Mouse (Mus musculus): ENCODE data around the gene Nav1. TPM values are rescaled to one million over a fixed set of nuclear protein-coding genes. Genes with fewer than 3 reads are reported as not detected.

Gene Nav1
- polyA plus RNA-seq, 1 experiment from 2014 or later: 23.7 TPM

GRCm38 (mm10) chr1:135605530-135605929 lies 1.6 kb downstream of the Nav1 start:
- Histone ChIP-seq H3K4me2 (replicated peaks; ENCODE audit: low read depth, low read length) (no peak overlapping the region), H3K4me1 (ENCODE audit: control insufficient read depth, insufficient read depth, low read length) (no peaks in the 10 kb centered on the region), H3K27me3 (ENCODE audit: control insufficient read depth, insufficient read depth, low read length) (no peaks in the 10 kb centered on the region), H3K27ac (ENCODE audit: low read depth, low read length) (no peak overlapping the region), H3K4me3 (ENCODE audit: low read length) (no peak overlapping the region), H3K9me3 (ENCODE audit: control insufficient read depth, low read length) (no peaks in the 10 kb centered on the region), H3K9ac (ENCODE audit: low read depth, low read length) (no peak overlapping the region), H3K36me3 (ENCODE audit: control insufficient read depth, insufficient read depth, low read length) (no peaks in the 10 kb centered on the region; the same call in 1 of the 2 replicates)
- 75% methylated on average over 5 of the region's 5 CpGs for WGBS
- no peak for ATAC-seq (ENCODE audit: low FRiP score, low TSS enrichment)

- H3K4me1 ChIP-seq (ENCODE audit: control insufficient read depth, insufficient read depth, low read length): no peaks in the 10 kb centered on the region
- no peaks in the 10 kb centered on the region; the same call in 1 of the 2 replicates for H3K36me3 ChIP-seq (ENCODE audit: control insufficient read depth, insufficient read depth, low read length)
- no peak overlapping the region for H3K4me3 ChIP-seq (ENCODE audit: low read length)
- H3K27ac ChIP-seq (ENCODE audit: low read depth, low read length): no peak overlapping the region
- ATAC-seq (ENCODE audit: low FRiP score, low TSS enrichment): no peak
- no peak overlapping the region for H3K4me2 ChIP-seq (replicated peaks; ENCODE audit: low read depth, low read length)
- H3K9me3 ChIP-seq (ENCODE audit: control insufficient read depth, low read length): no peaks in the 10 kb centered on the region
- WGBS: 78% methylated on average over 7 of the region's 7 CpGs
- no peak overlapping the region for H3K9ac ChIP-seq (ENCODE audit: low read depth, low read length)
- no peaks in the 10 kb centered on the region for H3K27me3 ChIP-seq (ENCODE audit: control insufficient read depth, insufficient read depth, low read length)
Measured at GRCm38 (mm10) chr1:135604361-135605052, 2.6 kb downstream of the Nav1 start.

GRCm38 (mm10) chr1:135603121-135603870 lies 3.8 kb downstream of the Nav1 start:
- H3K27ac ChIP-seq (ENCODE audit: low read depth, low read length): no peak overlapping the region

GRCm38 (mm10) chr1:135600023-135601005 lies 6.8 kb downstream of the Nav1 start:
- H3K27me3 ChIP-seq (ENCODE audit: control insufficient read depth, insufficient read depth, low read length): no peaks in the 10 kb centered on the region

More at GRCm38 (mm10) chr1:135603121-135603870, 3.8 kb downstream of the Nav1 start:
- 35% methylated on average over 11 of the region's 11 CpGs for WGBS
- Histone ChIP-seq H3K9me3 (ENCODE audit: control insufficient read depth, low read length) (no peaks in the 10 kb centered on the region), H3K4me3 (ENCODE audit: low read length) (no peak overlapping the region), H3K9ac (ENCODE audit: low read depth, low read length) (no peak overlapping the region), H3K4me1 (ENCODE audit: control insufficient read depth, insufficient read depth, low read length) (no peaks in the 10 kb centered on the region), H3K36me3 (ENCODE audit: control insufficient read depth, insufficient read depth, low read length) (no peaks in the 10 kb centered on the region; the same call in 1 of the 2 replicates), H3K27me3 (ENCODE audit: control insufficient read depth, insufficient read depth, low read length) (no peaks in the 10 kb centered on the region), H3K4me2 (replicated peaks; ENCODE audit: low read depth, low read length) (no peak overlapping the region)
- no peak for ATAC-seq (ENCODE audit: low FRiP score, low TSS enrichment)

GRCm38 (mm10) chr1:135598251-135598879 lies 8.7 kb downstream of the Nav1 start:
- H3K27ac ChIP-seq (ENCODE audit: low read depth, low read length): no peak overlapping the region
- no peaks in the 10 kb centered on the region for H3K27me3 ChIP-seq (ENCODE audit: control insufficient read depth, insufficient read depth, low read length)
- H3K4me2 ChIP-seq (replicated peaks; ENCODE audit: low read depth, low read length): no peak overlapping the region
- H3K9ac ChIP-seq (ENCODE audit: low read depth, low read length): no peak overlapping the region
- no peaks in the 10 kb centered on the region for H3K9me3 ChIP-seq (ENCODE audit: control insufficient read depth, low read length)
- no peak for ATAC-seq (ENCODE audit: low FRiP score, low TSS enrichment)
- H3K4me1 ChIP-seq (ENCODE audit: control insufficient read depth, insufficient read depth, low read length): no peaks in the 10 kb centered on the region
- H3K4me3 ChIP-seq (ENCODE audit: low read length): no peak overlapping the region
- WGBS: 80% methylated on average over 8 of the region's 8 CpGs
- H3K36me3 ChIP-seq (ENCODE audit: control insufficient read depth, insufficient read depth, low read length): no peaks in the 10 kb centered on the region; the same call in 1 of the 2 replicates

More at GRCm38 (mm10) chr1:135600023-135601005, 6.8 kb downstream of the Nav1 start:
- Histone ChIP-seq H3K27ac (ENCODE audit: low read depth, low read length) (no peak overlapping the region), H3K36me3 (ENCODE audit: control insufficient read depth, insufficient read depth, low read length) (no peaks in the 10 kb centered on the region; the same call in 1 of the 2 replicates), H3K4me2 (replicated peaks; ENCODE audit: low read depth, low read length) (no peak overlapping the region), H3K9me3 (ENCODE audit: control insufficient read depth, low read length) (no peaks in the 10 kb centered on the region), H3K9ac (ENCODE audit: low read depth, low read length) (no peak overlapping the region), H3K4me3 (ENCODE audit: low read length) (no peak overlapping the region), H3K4me1 (ENCODE audit: control insufficient read depth, insufficient read depth, low read length) (no peaks in the 10 kb centered on the region)
- no peak for ATAC-seq (ENCODE audit: low FRiP score, low TSS enrichment)
- 70% methylated on average over 15 of the region's 15 CpGs for WGBS

GRCm38 (mm10) chr1:135594279-135594903 lies 12.7 kb downstream of the Nav1 start:
- no peaks in the 10 kb centered on the region for H3K4me1 ChIP-seq (ENCODE audit: control insufficient read depth, insufficient read depth, low read length)
- H3K27me3 ChIP-seq (ENCODE audit: control insufficient read depth, insufficient read depth, low read length): no peaks in the 10 kb centered on the region
- no peak overlapping the region for H3K4me3 ChIP-seq (ENCODE audit: low read length)
- H3K27ac ChIP-seq (ENCODE audit: low read depth, low read length): no peak overlapping the region
- no peak for ATAC-seq (ENCODE audit: low FRiP score, low TSS enrichment)
- no peaks in the 10 kb centered on the region for H3K9me3 ChIP-seq (ENCODE audit: control insufficient read depth, low read length)
- H3K36me3 ChIP-seq (ENCODE audit: control insufficient read depth, insufficient read depth, low read length): no peaks in the 10 kb centered on the region
- no peak overlapping the region for H3K4me2 ChIP-seq (replicated peaks; ENCODE audit: low read depth, low read length)
- WGBS: 46% methylated on average over 9 of the region's 9 CpGs
- no peak overlapping the region for H3K9ac ChIP-seq (ENCODE audit: low read depth, low read length)

- 87% methylated on average over 6 of the region's 6 CpGs for WGBS
- no peak overlapping the region for H3K27ac ChIP-seq (ENCODE audit: low read depth, low read length)
- no peak for ATAC-seq (ENCODE audit: low FRiP score, low TSS enrichment)
- H3K9ac ChIP-seq (ENCODE audit: low read depth, low read length): no peak overlapping the region
- H3K36me3 ChIP-seq (ENCODE audit: control insufficient read depth, insufficient read depth, low read length): no peaks in the 10 kb centered on the region
- no peak overlapping the region for H3K4me2 ChIP-seq (replicated peaks; ENCODE audit: low read depth, low read length)
- H3K9me3 ChIP-seq (ENCODE audit: control insufficient read depth, low read length): no peaks in the 10 kb centered on the region
- H3K4me1 ChIP-seq (ENCODE audit: control insufficient read depth, insufficient read depth, low read length): no peaks in the 10 kb centered on the region
- no peaks in the 10 kb centered on the region for H3K27me3 ChIP-seq (ENCODE audit: control insufficient read depth, insufficient read depth, low read length)
- H3K4me3 ChIP-seq (ENCODE audit: low read length): no peak overlapping the region
Measured at GRCm38 (mm10) chr1:135593560-135594278, 13.4 kb downstream of the Nav1 start.
